Mouse (Mus musculus) neural tube, embryonic 14.5 days (tissue): ENCODE data around the gene Arhgap42. TPM values are rescaled to one million over a fixed set of nuclear protein-coding genes. Genes with fewer than 3 reads are reported as not detected.

Source experiments
- ATAC-seq: fragments of 200-750 bp; cut with Nextera tagmentation; 2 replicates; pipeline ENCODE4 v1.8.0; 2017; ENCODE audit warnings: low read depth, mild to moderate bottlenecking, moderate TSS enrichment, moderate library complexity
- H3K27ac ChIP-seq: fragments of 300-500 bp; sonication (generic); 2 replicates; pipeline ENCODE4 v1.5.1; 2014; ENCODE audit warnings: low read depth, mild to moderate bottlenecking, control low read depth, low read length, moderate library complexity, mixed read lengths
- H3K27me3 ChIP-seq: fragments of 300-500 bp; sonication (generic); 2 replicates; pipeline ENCODE4 v1.6.1; 2014; ENCODE audit warnings: low read length; ENCODE audit not compliant: control insufficient read depth, insufficient read depth
- H3K36me3 ChIP-seq: fragments of 300-500 bp; sonication (generic); 2 replicates; pipeline ENCODE4 v1.6.1; 2014; ENCODE audit warnings: low read length, mixed read lengths; ENCODE audit not compliant: control insufficient read depth, insufficient read depth
- H3K4me1 ChIP-seq: fragments of 300-500 bp; sonication (generic); 2 replicates; pipeline ENCODE4 v1.6.1; 2014; ENCODE audit warnings: low read length; ENCODE audit not compliant: control insufficient read depth, insufficient read depth
- H3K4me2 ChIP-seq: fragments of 300-500 bp; sonication (generic); 2 replicates; pipeline ENCODE4 v1.6.1; 2014; ENCODE audit warnings: mild to moderate bottlenecking, low read depth, low read length, control low read depth
- H3K4me3 ChIP-seq: fragments of 300-500 bp; sonication (generic); 2 replicates; pipeline ENCODE4 v1.5.1; 2014; ENCODE audit warnings: low read depth, low read length, control low read depth, mixed read lengths
- H3K9ac ChIP-seq: fragments of 300-500 bp; sonication (generic); replicated peaks from 2 replicates; pipeline ENCODE4 v1.6.1; 2014; ENCODE audit warnings: low read depth, mild to moderate bottlenecking, control low read depth, low read length, mixed read lengths
- H3K9me3 ChIP-seq: fragments of 300-500 bp; sonication (generic); 2 replicates; pipeline ENCODE4 v1.6.1; 2016; ENCODE audit warnings: low read length; ENCODE audit not compliant: control insufficient read depth
- WGBS: fragments of 180-500 bp; shearing (Covaris S2); extraction: QIAGEN DNeasy Blood & Tissue Kit; methylation state at CpG from one replicate; pipeline ENCODE4 v1.1.7; 2014; 5-methylcytosine and 5-hydroxymethylcytosine counted together
- polyA plus RNA-seq: library from polyadenylated mRNA; unstranded; fragments of >200 nt; fragmentation: Nextera tagmentation; extraction: Ambion mirVana; gene quantifications from 2 replicates; pipeline ENCODE4 v1.2.1, GENCODE M21; 2014

Arhgap42 gene
- polyA plus RNA-seq: 14.2 and 16.9 TPM in 2 replicates

GRCm38 (mm10) chr9:9238438-9239391, at the start of gene Arhgap42:
Arhgap42 (minus strand) TSS chr9:9239101.
- under 1% methylated on average over 68 of the region's 78 CpGs for WGBS
- Histone ChIP-seq H3K9ac (peak within 1 kb of the TSS; percentile 94), H3K27me3 (no peaks in the 10 kb centered on the region), H3K4me1 (no peaks in the 10 kb centered on the region), H3K4me2 (peak within 1 kb of the TSS; percentile 77), H3K9me3 (no peaks in the 10 kb centered on the region), H3K36me3 (no peaks in the 10 kb centered on the region), H3K27ac (peak within 1 kb of the TSS; percentile 83), H3K4me3 (peak within 1 kb of the TSS; percentile 88)
- peak; percentile 94 for ATAC-seq

- Histone ChIP-seq H3K4me3 (no peak overlapping the region), H3K36me3 (no peaks in the 10 kb centered on the region), H3K9ac (no peak overlapping the region), H3K27ac (no peak overlapping the region), H3K27me3 (no peaks in the 10 kb centered on the region), H3K4me1 (no peaks in the 10 kb centered on the region), H3K4me2 (no peak overlapping the region), H3K9me3 (no peaks in the 10 kb centered on the region)
- ATAC-seq: no peak
- 89% methylated on average over 2 of the region's 2 CpGs for WGBS
Observed at GRCm38 (mm10) chr9:9288140-9288539, 49.2 kb upstream of the Arhgap42 start.

- H3K4me1 ChIP-seq: no peaks in the 10 kb centered on the region
- no peaks in the 10 kb centered on the region for H3K27me3 ChIP-seq
Observed at GRCm38 (mm10) chr9:9269305-9269704, 30.4 kb upstream of the Arhgap42 start.

GRCm38 (mm10) chr9:9267606-9268601, 29.0 kb upstream of the Arhgap42 start:
- Histone ChIP-seq H3K36me3 (no peaks in the 10 kb centered on the region), H3K4me2 (no peak overlapping the region), H3K4me3 (no peak overlapping the region), H3K9ac (no peak overlapping the region), H3K27me3 (no peaks in the 10 kb centered on the region), H3K27ac (no peak overlapping the region), H3K4me1 (no peaks in the 10 kb centered on the region), H3K9me3 (no peaks in the 10 kb centered on the region)
- 81% methylated on average over 6 of the region's 6 CpGs for WGBS
- ATAC-seq: no peak

More at GRCm38 (mm10) chr9:9269305-9269704, 30.4 kb upstream of the Arhgap42 start:
- no peak overlapping the region for H3K4me3 ChIP-seq
- H3K36me3 ChIP-seq: no peaks in the 10 kb centered on the region
- ATAC-seq: peak; percentile 31; the same call in 1 of the 2 replicates
- no peaks in the 10 kb centered on the region for H3K9me3 ChIP-seq
- H3K27ac ChIP-seq: no peak overlapping the region
- 11% methylated on average over 2 of the region's 2 CpGs for WGBS
- no peak overlapping the region for H3K9ac ChIP-seq
- H3K4me2 ChIP-seq: no peak overlapping the region

GRCm38 (mm10) chr9:9263543-9263942, 24.6 kb upstream of the Arhgap42 start:
- Histone ChIP-seq H3K36me3 (no peaks in the 10 kb centered on the region), H3K27me3 (no peaks in the 10 kb centered on the region), H3K4me3 (no peak overlapping the region), H3K9ac (no peak overlapping the region), H3K9me3 (no peaks in the 10 kb centered on the region), H3K4me2 (no peak overlapping the region), H3K4me1 (no peaks in the 10 kb centered on the region), H3K27ac (no peak overlapping the region)
- WGBS: 40% methylated on average over 1 of the region's 1 CpGs
- ATAC-seq: peak; percentile 46; the same call in 1 of the 2 replicates

GRCm38 (mm10) chr9:9262479-9262878, 23.6 kb upstream of the Arhgap42 start:
- no peak for ATAC-seq
- no peaks in the 10 kb centered on the region for H3K9me3 ChIP-seq

GRCm38 (mm10) chr9:9254764-9255163, 15.9 kb upstream of the Arhgap42 start:
- Histone ChIP-seq H3K27ac (no peak overlapping the region), H3K9ac (no peak overlapping the region), H3K4me3 (no peak overlapping the region), H3K36me3 (no peaks in the 10 kb centered on the region), H3K27me3 (no peaks in the 10 kb centered on the region), H3K4me2 (no peak overlapping the region), H3K9me3 (no peaks in the 10 kb centered on the region), H3K4me1 (no peaks in the 10 kb centered on the region)
- no peak for ATAC-seq
- WGBS: 84% methylated on average over 1 of the region's 1 CpGs

More at GRCm38 (mm10) chr9:9262479-9262878, 23.6 kb upstream of the Arhgap42 start:
- Histone ChIP-seq H3K9ac (no peak overlapping the region), H3K27me3 (no peaks in the 10 kb centered on the region), H3K36me3 (no peaks in the 10 kb centered on the region), H3K4me1 (no peaks in the 10 kb centered on the region), H3K4me3 (no peak overlapping the region), H3K27ac (no peak overlapping the region), H3K4me2 (no peak overlapping the region)
- WGBS: 85% methylated on average over 2 of the region's 2 CpGs

GRCm38 (mm10) chr9:9248529-9248928, 9.6 kb upstream of the Arhgap42 start:
- WGBS: 50% methylated on average over 2 of the region's 2 CpGs
- ATAC-seq: no peak
- H3K4me3 ChIP-seq: no peak overlapping the region

More at GRCm38 (mm10) chr9:9248529-9248928, 9.6 kb upstream of the Arhgap42 start:
- Histone ChIP-seq H3K9ac (no peak overlapping the region), H3K27ac (no peak overlapping the region), H3K4me1 (no peaks in the 10 kb centered on the region), H3K36me3 (no peaks in the 10 kb centered on the region), H3K9me3 (no peaks in the 10 kb centered on the region), H3K4me2 (no peak overlapping the region), H3K27me3 (no peaks in the 10 kb centered on the region)
